Mouse (Mus musculus) cerebellum, postnatal 25 days (tissue): ENCODE data around the gene Id3.

Experiments
- DNase-seq, 2 experiments: peaks; one replicate each; pipeline ENCODE4 v3.0.0; 2021; ENCODE audit warnings: mixed read lengths in 2 of 2

The Id3 gene

DNA sequence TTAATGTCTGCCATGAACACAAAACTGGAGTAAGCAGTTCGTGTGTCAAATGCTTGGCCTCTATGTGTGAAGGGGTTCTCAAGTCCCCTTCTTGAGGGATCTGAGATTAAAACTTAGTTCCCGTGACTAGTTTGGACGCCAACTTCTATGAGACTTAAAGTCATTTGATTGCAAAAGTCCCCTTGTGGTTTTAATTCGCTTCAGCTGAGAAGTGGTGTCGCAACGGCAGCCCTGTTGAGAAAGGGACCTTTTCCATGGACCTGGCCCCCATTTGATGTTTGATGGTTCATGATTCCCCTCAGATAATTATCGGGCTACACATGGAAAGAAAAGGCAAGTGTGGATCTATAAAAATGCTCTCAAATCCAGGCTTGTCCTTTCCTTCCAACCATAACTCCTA, 36.2 kb downstream of the Id3 start:
- no peak for DNase-seq

DNA sequence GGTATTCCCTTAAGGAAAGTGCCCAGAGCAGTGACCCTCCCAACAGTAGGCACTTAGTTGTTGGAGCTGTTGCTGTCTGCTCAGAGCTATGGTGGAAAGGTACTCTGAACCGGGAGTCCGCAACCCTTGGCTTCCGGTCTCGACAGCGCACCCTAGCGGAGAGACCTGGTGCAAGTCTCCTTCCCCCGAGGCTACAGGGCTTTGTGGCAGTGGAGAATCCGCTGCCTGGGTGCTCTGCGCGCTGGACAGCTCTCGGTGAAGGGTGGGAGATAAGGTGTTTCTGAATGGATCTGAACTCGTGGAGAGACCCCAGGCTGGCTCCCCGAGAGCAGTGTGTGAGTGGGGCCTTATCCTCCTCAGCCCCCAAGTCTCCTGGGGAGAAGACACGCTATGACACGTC, 36.7 kb downstream of the Id3 start:
- peak; percentile 70 to 84 for DNase-seq

DNA sequence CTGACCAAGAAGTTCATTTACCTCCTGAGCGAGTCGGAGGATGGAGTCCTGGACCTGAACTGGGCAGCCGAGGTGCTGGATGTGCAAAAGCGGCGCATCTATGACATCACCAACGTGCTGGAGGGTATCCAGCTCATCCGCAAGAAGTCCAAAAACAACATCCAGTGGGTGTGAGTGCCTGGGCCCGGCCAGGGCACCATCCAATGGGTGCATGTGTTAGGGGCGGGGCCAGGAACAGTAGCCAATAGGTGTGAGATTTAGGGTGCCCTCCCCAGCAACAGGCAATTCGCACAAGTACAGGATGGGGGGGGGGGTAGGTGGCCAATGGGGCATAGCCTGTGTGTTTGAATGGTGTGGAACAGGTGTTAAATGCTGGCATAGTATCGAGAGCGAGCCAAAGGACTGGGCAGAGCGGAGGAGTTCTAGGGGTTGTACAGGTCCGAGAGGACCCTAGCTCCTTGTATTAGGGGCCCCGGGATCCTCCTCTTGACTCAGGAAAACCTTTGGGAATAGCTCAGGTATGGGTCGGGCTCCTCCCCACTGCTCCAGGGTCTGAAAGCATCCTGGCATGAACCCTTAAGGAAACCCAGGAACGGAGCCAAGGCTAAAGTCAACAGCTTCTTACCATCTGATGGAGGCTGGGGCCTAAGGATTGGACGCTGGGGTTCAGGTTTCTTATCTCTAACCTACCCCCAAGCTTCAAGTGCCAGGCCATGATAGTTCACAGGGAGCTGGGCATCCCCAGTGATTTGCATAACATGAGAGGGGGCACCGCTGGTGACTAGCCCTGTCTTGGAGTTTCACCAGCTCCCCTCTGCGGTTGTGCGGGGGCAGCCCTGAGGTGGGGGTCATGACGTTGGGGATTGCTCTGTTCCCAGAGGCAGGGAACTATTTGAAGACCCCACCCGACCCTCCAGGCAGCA, 37.4 kb downstream of the Id3 start:
- peak; percentile 78 to 87 for DNase-seq

DNA sequence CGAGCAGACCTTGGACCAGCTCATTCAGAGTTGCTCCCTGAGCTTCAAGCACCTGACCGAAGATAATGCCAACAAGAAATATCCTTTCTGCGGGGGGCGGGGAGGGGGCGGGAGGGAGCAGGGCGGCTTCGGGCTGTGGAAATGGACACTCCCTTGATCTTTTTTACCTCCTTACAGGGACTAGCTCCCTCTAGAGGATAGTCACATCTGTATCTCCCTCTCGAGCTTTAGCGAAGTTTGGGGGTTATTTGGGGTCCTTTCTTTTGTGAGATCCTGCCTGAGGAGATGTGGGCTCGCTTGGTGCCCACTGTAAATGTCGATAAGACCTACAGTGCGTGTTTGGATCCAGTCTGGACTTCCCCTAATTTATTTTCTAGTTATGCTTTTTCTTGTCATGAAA, 38.1 kb downstream of the Id3 start:
- DNase-seq: no peak

DNA sequence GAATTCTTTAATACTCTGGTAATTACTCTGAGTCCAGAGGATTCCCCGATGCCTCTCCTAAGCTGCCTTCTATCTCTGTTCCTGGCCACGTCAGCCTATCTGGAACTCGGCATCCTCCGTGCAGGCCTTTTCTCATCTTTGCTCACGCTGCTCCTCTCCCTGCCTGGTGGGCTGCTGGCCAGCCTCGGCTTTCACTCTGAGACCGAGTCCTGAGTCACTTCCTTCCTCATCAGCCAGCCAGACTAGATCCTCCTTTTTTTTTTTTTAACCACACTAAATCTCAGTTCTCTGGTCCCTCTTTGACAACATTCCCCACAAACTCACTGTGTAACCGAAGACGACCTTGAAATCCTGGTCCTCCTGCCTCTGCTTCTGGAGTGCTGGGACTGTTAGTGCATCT, 42.1 kb downstream of the Id3 start:
- DNase-seq: no peak

DNA sequence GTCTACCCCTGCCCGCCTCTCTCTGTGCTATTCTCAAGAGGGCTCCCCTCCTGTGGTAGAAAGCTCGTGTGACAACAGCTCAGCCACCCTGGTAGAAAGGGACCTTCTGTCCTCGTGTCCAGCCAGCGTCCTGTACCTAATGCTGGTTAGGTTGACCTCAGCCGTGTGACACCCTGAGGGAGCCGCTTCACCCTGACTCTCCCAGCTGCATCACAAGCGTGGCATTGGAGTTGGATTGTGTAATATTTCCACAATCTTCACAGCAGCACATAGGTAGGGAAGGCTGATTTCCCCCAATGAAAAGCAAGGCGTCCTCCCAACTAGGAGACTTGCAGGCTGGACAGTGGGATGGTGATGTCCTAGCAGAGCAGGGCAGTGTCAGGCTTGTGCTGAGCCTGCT, 43.0 kb downstream of the Id3 start:
- no peak for DNase-seq

DNA sequence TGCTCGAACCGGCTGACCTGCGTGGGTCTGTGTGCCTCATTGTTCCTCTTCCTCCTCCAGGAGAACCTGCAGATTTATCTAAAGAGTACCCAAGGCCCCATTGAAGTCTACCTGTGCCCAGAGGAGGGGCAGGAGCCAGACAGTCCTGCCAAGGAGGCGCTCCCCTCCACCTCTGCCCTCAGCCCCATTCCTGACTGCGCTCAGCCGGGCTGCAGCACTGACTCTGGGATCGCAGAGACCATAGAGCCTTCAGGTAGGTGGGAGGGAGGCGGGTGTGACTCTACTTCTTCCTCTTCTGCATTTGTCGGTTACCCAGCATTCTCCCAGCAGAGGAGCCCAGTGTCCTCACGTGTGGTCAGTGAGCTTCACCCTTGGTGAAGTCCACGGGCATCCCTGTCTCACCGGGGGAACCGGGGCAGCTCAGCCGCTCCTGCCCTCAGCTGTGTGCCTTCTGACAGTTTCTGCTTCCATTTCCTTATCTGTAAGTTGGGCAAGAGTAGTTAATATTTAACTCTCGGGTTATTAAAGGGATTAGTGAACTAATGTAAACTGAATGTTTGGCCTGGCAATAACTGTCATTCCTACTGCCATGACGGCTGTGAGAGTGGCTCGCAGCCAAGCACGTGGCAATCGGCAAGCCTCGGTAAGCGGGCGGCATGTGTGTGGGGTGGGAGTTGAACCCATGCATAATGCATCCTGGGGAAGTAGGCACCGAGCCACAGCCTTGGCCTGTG, 43.6 kb downstream of the Id3 start:
- DNase-seq: peak in 1 of 2 experiments; percentile 33

DNA sequence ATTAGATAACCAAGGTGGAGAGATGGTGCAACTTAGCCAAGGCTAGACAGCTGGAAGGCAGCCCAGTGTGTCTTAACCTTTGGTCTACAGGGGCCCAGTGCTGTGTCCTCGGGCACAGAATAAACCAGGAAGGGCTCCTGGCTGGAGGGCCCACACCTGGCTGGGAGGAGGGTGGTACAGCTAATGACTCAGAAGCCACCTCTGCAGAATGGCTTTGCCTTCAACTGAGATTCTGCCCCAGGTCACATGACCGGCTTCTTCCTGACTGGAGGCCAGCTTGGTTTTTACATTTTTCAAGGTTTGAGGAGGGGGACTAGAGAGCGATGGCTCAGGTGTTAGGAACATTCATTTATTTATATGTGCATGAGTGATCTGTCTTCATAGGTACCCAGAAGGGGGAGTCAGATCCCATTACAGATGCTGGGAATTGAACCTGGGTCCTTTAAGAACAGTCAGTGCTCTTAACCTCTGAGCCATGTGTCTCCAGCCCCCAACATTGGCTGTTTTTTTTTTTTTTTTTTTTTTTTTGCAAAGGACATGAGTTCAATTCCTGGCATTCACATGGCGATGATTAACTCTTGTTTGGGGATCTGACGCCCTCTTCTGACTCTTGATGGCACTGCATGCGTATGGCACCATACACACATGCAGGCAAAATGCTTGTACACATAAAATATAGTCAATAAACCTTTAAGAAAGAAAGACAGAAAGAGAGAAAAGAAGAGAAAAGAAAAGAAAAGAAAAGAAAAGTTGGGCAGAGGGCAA, 45.9 kb downstream of the Id3 start:
- no peak for DNase-seq

DNA sequence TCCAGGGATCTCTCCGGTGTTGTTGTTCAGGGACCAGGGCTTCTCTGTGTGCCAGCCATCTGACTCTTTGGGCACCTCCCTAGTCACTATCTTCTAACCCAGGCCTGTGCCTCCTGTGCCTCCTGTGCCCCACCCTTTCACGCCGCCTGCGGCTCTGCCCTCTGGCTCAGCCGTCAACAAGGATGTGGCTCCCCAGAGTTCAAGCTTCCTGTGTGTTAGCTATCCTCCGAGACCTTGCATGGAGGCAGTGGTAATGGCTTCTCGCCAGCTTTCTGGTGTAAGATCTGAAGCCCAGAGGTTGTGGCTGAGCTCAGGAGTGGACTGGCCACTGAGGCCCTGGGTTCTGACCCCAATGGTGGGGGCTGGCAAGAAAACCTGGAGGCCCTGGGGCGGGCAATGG, 46.6 kb downstream of the Id3 start:
- no peak for DNase-seq

DNA sequence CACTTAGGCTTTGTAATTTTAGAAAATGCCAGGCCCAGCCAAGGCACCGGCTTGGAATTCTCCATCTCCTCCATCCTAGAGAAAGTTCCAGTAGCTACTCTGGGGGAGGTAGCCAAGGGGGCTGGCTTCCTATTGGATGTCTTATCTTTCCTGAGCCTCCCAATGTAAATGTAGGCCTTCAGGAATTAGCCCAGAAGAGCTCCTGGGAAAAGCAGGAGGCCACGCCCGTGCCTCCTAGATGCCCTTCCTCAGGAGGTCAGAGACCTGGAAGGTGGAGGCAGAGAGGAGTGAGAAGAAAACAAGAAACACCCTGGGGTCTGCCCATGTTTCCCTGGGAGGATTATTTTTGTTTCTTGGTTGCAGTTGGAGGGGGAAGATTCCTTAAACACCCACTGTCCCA, 50.3 kb downstream of the Id3 start:
- DNase-seq: no peak

DNA sequence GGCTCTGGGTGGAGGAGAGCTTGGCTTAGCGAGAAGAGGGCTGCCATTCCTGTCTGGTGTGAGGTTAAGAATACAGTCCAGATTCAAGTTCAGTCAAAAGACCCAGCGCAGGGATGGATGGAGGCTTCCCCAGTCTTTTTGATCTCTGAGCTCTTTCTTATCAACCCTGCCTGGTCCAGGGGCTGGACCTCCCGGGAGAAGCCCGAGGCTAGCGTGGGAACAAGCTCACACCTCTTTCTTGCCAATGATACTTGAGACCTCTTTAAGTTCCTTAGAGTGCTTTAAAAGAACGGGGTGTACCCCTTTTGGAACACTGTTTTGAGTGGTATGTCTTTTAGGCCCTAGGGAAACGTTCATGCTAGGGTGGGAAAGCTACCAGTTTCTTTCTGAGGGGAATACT, 51.7 kb downstream of the Id3 start:
- DNase-seq: no peak
